Mouse (Mus musculus): ENCODE data around the gene Gzmm. TPM values are rescaled to one million over a fixed set of nuclear protein-coding genes. Genes with fewer than 3 reads are reported as not detected.

Gene Gzmm
- polyA plus RNA-seq, 1 experiment from 2014 or later = 0.13 TPM

GRCm38 (mm10) chr10:79682916-79683582, 5.8 kb upstream of the Gzmm start:
- no peaks in the 10 kb centered on the region for H3K9me3 ChIP-seq (ENCODE audit: low read length)
- peak overlapping the region; percentile 97 for H3K27ac ChIP-seq (ENCODE audit: low read depth)
- H3K4me1 ChIP-seq (ENCODE audit: insufficient read depth) = peaks cover 32% of the 10 kb centered on the region
- 1% methylated on average over 10 of the region's 10 CpGs for WGBS (ENCODE audit: insufficient replicate concordance)
- peak overlapping the region; percentile 91 for H3K9ac ChIP-seq (replicated peaks)
- peaks cover 36% of the 10 kb centered on the region for H3K36me3 ChIP-seq (replicated peaks; ENCODE audit: insufficient read depth, low read length)
- DNase-seq (peak; percentile 81), ATAC-seq (no peak)
- peak overlapping the region; percentile 88 for H3K4me3 ChIP-seq (ENCODE audit: low read depth, low read length)
- peak overlapping the region; percentile 96 for H3K4me2 ChIP-seq (ENCODE audit: low read depth, low read length)
- H3K27me3 ChIP-seq (ENCODE audit: insufficient read depth, low read length) = no peaks in the 10 kb centered on the region
- TF ChIP-seq CTCF (IDR thresholded peaks at IDR 0.05; ENCODE audit: low read depth) = peak; percentile 68
- no peak for TF ChIP-seq EP300 (IDR thresholded peaks at IDR 0.05; ENCODE audit: low read depth)

DNA sequence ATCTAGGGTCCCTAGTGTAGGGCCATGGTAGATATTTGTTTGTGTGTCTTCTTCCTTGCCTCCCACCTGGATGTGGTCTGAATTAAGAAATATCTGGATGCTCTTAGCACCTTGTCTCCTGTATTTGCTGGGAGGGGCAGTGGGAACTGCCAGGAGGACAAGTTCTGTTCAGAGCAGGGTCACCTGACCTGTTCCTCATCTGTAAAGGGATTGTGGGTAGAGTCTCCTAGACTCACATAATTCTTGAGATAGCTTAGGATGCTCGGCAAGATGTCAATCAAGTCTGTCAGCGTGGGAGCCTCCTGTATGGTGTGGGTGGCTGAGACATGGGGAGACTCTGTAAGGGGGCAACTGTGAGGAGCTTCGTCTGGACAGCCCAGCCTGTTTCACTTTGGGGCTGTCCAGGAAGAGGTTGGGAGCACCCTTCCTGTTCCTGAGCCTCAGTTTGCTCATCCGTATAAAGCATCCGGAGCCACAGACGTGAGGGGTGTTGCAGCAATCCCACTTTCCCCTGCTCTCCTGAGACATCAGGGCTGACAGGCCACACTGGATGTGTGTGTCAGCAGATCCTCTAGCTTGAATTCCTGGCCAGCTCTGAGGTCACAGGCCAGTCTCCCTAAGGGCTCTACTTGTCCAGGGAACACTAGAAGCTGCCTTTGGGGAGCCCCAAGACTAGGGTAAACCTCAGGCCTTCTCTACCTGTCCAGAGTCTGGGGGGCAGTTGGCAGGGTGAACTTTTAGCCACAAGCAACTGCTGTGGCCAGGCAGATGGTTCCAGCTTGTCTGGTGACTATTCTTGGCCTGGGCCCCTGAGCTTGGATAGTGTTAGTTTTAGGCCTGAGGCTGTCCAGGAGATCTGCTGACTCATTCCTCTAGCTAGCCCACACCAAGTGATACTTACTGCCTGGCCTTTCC, 4.8 kb upstream of the Gzmm start:
- ATAC-seq (no peak), DNase-seq (no peak)
- peak overlapping the region; percentile 88 for H3K4me3 ChIP-seq (ENCODE audit: low read depth, low read length)
- no peaks in the 10 kb centered on the region for H3K9me3 ChIP-seq (ENCODE audit: low read length)
- H3K27ac ChIP-seq (ENCODE audit: low read depth) = peak overlapping the region; percentile 97
- peaks cover 32% of the 10 kb centered on the region for H3K4me1 ChIP-seq (ENCODE audit: insufficient read depth)
- H3K27me3 ChIP-seq (ENCODE audit: insufficient read depth, low read length) = no peaks in the 10 kb centered on the region
- H3K9ac ChIP-seq (replicated peaks) = peak overlapping the region; percentile 91
- WGBS (ENCODE audit: insufficient replicate concordance) = 75% methylated on average over 6 of the region's 6 CpGs
- H3K36me3 ChIP-seq (replicated peaks; ENCODE audit: insufficient read depth, low read length) = peaks cover 45% of the 10 kb centered on the region
- peak overlapping the region; percentile 96 for H3K4me2 ChIP-seq (ENCODE audit: low read depth, low read length)
- TF ChIP-seq CTCF (IDR thresholded peaks at IDR 0.05; ENCODE audit: low read depth) (no peak), EP300 (IDR thresholded peaks at IDR 0.05; ENCODE audit: low read depth) (no peak)

DNA sequence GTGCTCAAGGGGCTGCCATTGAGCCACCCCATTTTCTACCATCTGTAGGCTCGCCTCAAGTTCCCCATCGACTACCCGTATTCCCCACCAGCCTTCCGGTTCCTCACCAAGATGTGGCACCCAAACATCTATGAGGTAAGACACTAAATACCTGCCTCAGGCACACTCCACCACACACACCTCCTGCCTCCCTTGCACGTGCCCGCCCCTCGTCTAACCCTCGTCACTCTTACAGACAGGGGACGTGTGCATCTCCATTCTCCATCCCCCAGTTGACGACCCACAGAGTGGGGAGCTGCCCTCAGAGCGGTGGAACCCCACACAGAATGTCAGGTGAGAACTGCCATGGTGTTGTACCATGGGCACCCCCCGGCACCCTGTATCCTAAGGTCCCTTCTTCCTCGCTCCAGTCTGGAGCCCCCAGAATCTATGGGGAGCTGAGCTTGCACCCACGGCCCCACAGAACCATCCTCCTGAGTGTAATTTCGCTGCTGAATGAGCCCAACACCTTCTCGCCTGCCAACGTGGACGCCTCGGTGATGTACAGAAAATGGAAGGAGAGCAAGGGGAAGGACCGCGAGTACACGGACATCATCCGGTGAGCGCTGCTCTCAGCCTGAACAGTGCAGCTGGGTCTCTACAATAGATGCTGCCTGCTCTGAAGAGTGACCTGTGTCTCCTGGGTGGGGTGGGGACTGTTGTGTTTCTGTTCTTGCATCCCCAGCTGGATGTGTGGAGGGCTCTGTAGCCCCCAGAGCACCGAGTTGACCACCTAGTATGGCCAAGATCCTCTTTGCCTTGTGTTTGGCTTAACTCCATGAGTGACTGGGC, 3.8 kb upstream of the Gzmm start:
- DNase-seq = no peak
- Histone ChIP-seq H3K9ac (replicated peaks) (no peak overlapping the region), H3K4me2 (ENCODE audit: low read depth, low read length) (peak overlapping the region; percentile 96; the same call in 1 of the 2 replicates), H3K9me3 (ENCODE audit: low read length) (no peaks in the 10 kb centered on the region), H3K4me1 (ENCODE audit: insufficient read depth) (peaks cover 32% of the 10 kb centered on the region), H3K4me3 (ENCODE audit: low read depth, low read length) (no peak overlapping the region), H3K36me3 (replicated peaks; ENCODE audit: insufficient read depth, low read length) (peaks cover 49% of the 10 kb centered on the region), H3K27me3 (ENCODE audit: insufficient read depth, low read length) (no peaks in the 10 kb centered on the region), H3K27ac (ENCODE audit: low read depth) (no peak overlapping the region)
- TF ChIP-seq CTCF (IDR thresholded peaks at IDR 0.05; ENCODE audit: low read depth) (no peak), EP300 (IDR thresholded peaks at IDR 0.05; ENCODE audit: low read depth) (no peak)
- 93% methylated on average over 25 of the region's 25 CpGs for WGBS (ENCODE audit: insufficient replicate concordance)
- no peak for ATAC-seq

- no peak overlapping the region for H3K4me3 ChIP-seq (ENCODE audit: low read depth, low read length)
- no peak for ATAC-seq
- peaks cover 49% of the 10 kb centered on the region for H3K36me3 ChIP-seq (replicated peaks; ENCODE audit: insufficient read depth, low read length)
- no peaks in the 10 kb centered on the region for H3K9me3 ChIP-seq (ENCODE audit: low read length)
- 83% methylated on average over 2 of the region's 2 CpGs for WGBS (ENCODE audit: insufficient replicate concordance)
- H3K4me2 ChIP-seq (ENCODE audit: low read depth, low read length) = no peak overlapping the region
- TF ChIP-seq CTCF (IDR thresholded peaks at IDR 0.05; ENCODE audit: low read depth) = no peak
- TF ChIP-seq EP300 (IDR thresholded peaks at IDR 0.05; ENCODE audit: low read depth) = no peak
- H3K27ac ChIP-seq (ENCODE audit: low read depth) = no peak overlapping the region
- H3K4me1 ChIP-seq (ENCODE audit: insufficient read depth) = peaks cover 22% of the 10 kb centered on the region
- no peaks in the 10 kb centered on the region for H3K27me3 ChIP-seq (ENCODE audit: insufficient read depth, low read length)
- no peak for DNase-seq
- no peak overlapping the region for H3K9ac ChIP-seq (replicated peaks)
Observed at GRCm38 (mm10) chr10:79686219-79686618, 2.6 kb upstream of the Gzmm start.

GRCm38 (mm10) chr10:79686691-79687090, 2.1 kb upstream of the Gzmm start:
- H3K4me2 ChIP-seq (ENCODE audit: low read depth, low read length) = no peak overlapping the region
- peaks cover 49% of the 10 kb centered on the region for H3K36me3 ChIP-seq (replicated peaks; ENCODE audit: insufficient read depth, low read length)
- H3K9me3 ChIP-seq (ENCODE audit: low read length) = no peaks in the 10 kb centered on the region
- no peak for ATAC-seq
- 100% methylated on average over 1 of the region's 1 CpGs for WGBS (ENCODE audit: insufficient replicate concordance)
- peaks cover 19% of the 10 kb centered on the region for H3K4me1 ChIP-seq (ENCODE audit: insufficient read depth)
- no peak for DNase-seq
- no peak for TF ChIP-seq CTCF (IDR thresholded peaks at IDR 0.05; ENCODE audit: low read depth)
- TF ChIP-seq EP300 (IDR thresholded peaks at IDR 0.05; ENCODE audit: low read depth) = no peak
- H3K4me3 ChIP-seq (ENCODE audit: low read depth, low read length) = no peak overlapping the region
- H3K9ac ChIP-seq (replicated peaks) = no peak overlapping the region
- H3K27ac ChIP-seq (ENCODE audit: low read depth) = no peak overlapping the region
- no peaks in the 10 kb centered on the region for H3K27me3 ChIP-seq (ENCODE audit: insufficient read depth, low read length)
